ENCODE assay signal across 30 mouse cellular contexts in the genomic region with DNA sequence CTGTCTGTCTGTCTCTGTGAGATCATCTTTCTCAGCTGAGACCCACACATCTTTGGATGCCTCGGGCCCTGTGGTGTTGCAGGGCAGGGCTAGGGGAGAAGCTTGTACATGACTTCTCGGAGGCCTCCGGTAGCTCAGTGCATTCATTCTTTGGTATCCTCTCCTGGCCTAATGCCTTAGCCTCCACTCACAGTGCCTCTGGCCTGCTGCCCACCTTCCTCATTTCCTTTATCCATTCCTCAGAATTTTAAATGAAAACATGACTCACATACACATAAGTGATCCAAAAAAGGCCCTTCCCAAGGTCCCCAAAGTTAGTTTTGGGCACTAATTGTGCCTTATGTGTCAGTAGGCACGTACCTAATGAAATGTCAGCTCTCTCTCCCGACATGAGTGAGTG. TPM values are rescaled to one million over a fixed set of nuclear protein-coding genes. Genes with fewer than 3 reads are reported as not detected.
DNase-seq lines count a peak whose midpoint lies in the region; ATAC-seq lines count a peak whose summit lies in the region.
"Had no signal": no experiment of that assay in that cellular context is flagged by ENCODE, and none has a peak within 500 bp of the region (broad histone marks: within the 10 kb centered on the region; RNA-seq: fewer than 3 reads in every experiment).

No protein-coding gene starts in this region.

- H3K9me3 ChIP-seq in neural tube, embryonic 15.5 days (replicated peaks): no peaks in the 10 kb centered on the region
- H3K9me3 ChIP-seq: embryonic facial prominence, embryonic 10.5 days; embryonic facial prominence, embryonic 15.5 days; forebrain, embryonic 13.5 days; hindbrain, embryonic 13.5 days; limb, embryonic 13.5 days had no signal

- no peak overlapping the region for H3K27ac ChIP-seq in neural tube, embryonic 15.5 days (replicated peaks)
- H3K27ac ChIP-seq: embryonic facial prominence, embryonic 10.5 days; forebrain, embryonic 13.5 days; hindbrain, embryonic 13.5 days; limb, embryonic 13.5 days had no signal

- peak; percentile 18 for DNase-seq in kidney, postnatal 10 days
- no peak for DNase-seq in kidney, postnatal 36 days
- DNase-seq in 3T3-L1 (ENCODE audit: low read depth, low spot score): peak; percentile 46
- peak; percentile 67 for DNase-seq in adrenal gland, adult 2 months
- peak; percentile 72 to 75 for DNase-seq in adrenal gland, postnatal 36 days
- no peak for DNase-seq in layer of hippocampus, adult 11-12 months (ENCODE audit: low spot score)
- DNase-seq: cerebellum, adult 2 months; gastrocnemius, postnatal 36 days; heart, adult 18-20 months; heart, postnatal 36 days; kidney, adult 9 months; kidney, postnatal 14 days; lung, embryonic 14.5 days; lung, postnatal 14 days; right cerebral cortex, adult 18-20 months; spleen, adult 18-20 months had no signal

- no peak overlapping the region for H3K9ac ChIP-seq in neural tube, embryonic 15.5 days (replicated peaks)
- H3K9ac ChIP-seq: embryonic facial prominence, embryonic 15.5 days; forebrain, embryonic 13.5 days; hindbrain, embryonic 13.5 days; limb, embryonic 13.5 days; liver, embryonic 14.5 days; lung, embryonic 14.5 days had no signal

- no peak for ATAC-seq in neural tube, embryonic 15.5 days (ENCODE audit: low FRiP score)
- ATAC-seq: forebrain, embryonic 13.5 days; intestine, embryonic 16.5 days; midbrain, embryonic 16.5 days; Patski had no signal

- no peaks in the 10 kb centered on the region for H3K27me3 ChIP-seq in neural tube, embryonic 15.5 days (replicated peaks)
- H3K27me3 ChIP-seq: CH12.LX; embryonic facial prominence, embryonic 15.5 days; forebrain, embryonic 13.5 days; hindbrain, embryonic 13.5 days; limb, embryonic 13.5 days; Patski had no signal

- no peak overlapping the region for H3K4me2 ChIP-seq in neural tube, embryonic 15.5 days
- H3K4me2 ChIP-seq: embryonic facial prominence, embryonic 15.5 days; forebrain, embryonic 13.5 days; heart, embryonic 11.5 days; hindbrain, embryonic 13.5 days; limb, embryonic 13.5 days; lung, embryonic 14.5 days; midbrain, embryonic 11.5 days had no signal

- H3K4me1 ChIP-seq in neural tube, embryonic 15.5 days: no peaks in the 10 kb centered on the region
- H3K4me1 ChIP-seq: embryonic facial prominence, embryonic 10.5 days; forebrain, embryonic 13.5 days; hindbrain, embryonic 13.5 days had no signal

- peaks cover 45% of the 10 kb centered on the region for H3K36me3 ChIP-seq in neural tube, embryonic 15.5 days

- H3K4me3 ChIP-seq in neural tube, embryonic 15.5 days (replicated peaks): no peak overlapping the region
- H3K4me3 ChIP-seq: embryonic facial prominence, embryonic 10.5 days; embryonic facial prominence, embryonic 15.5 days; forebrain, embryonic 13.5 days; hindbrain, embryonic 13.5 days; layer of hippocampus, adult 2 months; limb, embryonic 13.5 days had no signal

- WGBS in neural tube, embryonic 15.5 days: 81% methylated on average over 5 of the region's 5 CpGs

RNA-seq across cellular contexts. Expression of a gene that starts 41.3 kb away (rescaled TPM):
- total RNA-seq in adrenal gland, adult 2 months (2021): 10 to 100 TPM; 30.4 to 42.7 TPM
- 90.6 and 110 TPM in 2 replicates for polyA plus RNA-seq in adrenal gland, adult 2 months (2012; rRNA removed)
- 10 to 100 TPM; 25.6 to 39.4 TPM for total RNA-seq in adrenal gland, postnatal 36 days (2021)
- polyA plus RNA-seq in neural tube, embryonic 15.5 days (2015; fragmentation: Nextera tagmentation; extraction: Ambion mirVana): 10.5 and 12.6 TPM in 2 replicates

RNA-seq across cellular contexts. Expression of a gene that starts 48.4 kb away (rescaled TPM):
- total RNA-seq in adrenal gland, adult 2 months (2021): 1 to 10 TPM; 8.2 TPM
- polyA plus RNA-seq in adrenal gland, adult 2 months (2012; rRNA removed): 6.1 and 7.0 TPM in 2 replicates
- 10 to 100 TPM in 1 of 2 experiments, 1 to 10 TPM in 1; 9.6 to 10.3 TPM for total RNA-seq in adrenal gland, postnatal 36 days (2021)
- polyA plus RNA-seq in neural tube, embryonic 15.5 days (2015; fragmentation: Nextera tagmentation; extraction: Ambion mirVana): 6.2 TPM in 2 replicates

RNA-seq across cellular contexts. Expression of a gene that starts 48.6 kb away (rescaled TPM):
- 10 to 100 TPM; 41.0 to 41.9 TPM for total RNA-seq in adrenal gland, adult 2 months (2021)
- 51.2 and 52.8 TPM in 2 replicates for polyA plus RNA-seq in adrenal gland, adult 2 months (2012; rRNA removed)
- total RNA-seq in adrenal gland, postnatal 36 days (2021): 10 to 100 TPM; 41.2 to 42.2 TPM
- 87.6 and 88.5 TPM in 2 replicates for polyA plus RNA-seq in neural tube, embryonic 15.5 days (2015; fragmentation: Nextera tagmentation; extraction: Ambion mirVana)

Comparison
In these comparisons a context has a peak if more than half of its experiments do, and no peak if none do; other contexts are left out.
1. DNase-seq: peak in kidney, postnatal 10 days (single experiment), 3T3-L1 (single experiment), adrenal gland, adult 2 months (single experiment) and adrenal gland, postnatal 36 days (2 of 2); none in kidney, postnatal 36 days (0 of 2) and layer of hippocampus, adult 11-12 months (single experiment).